Mouse (Mus musculus): ENCODE results near the gene Ptafr.

GRCm38 (mm10) chr4:132527917-132528522, 35.8 kb upstream of the Ptafr start:
- TF ChIP-seq POLR2A (IDR thresholded peaks at IDR 0.05; ENCODE audit: borderline replicate concordance, control insufficient read depth, low read depth, low read length) (no peak), CTCF (IDR thresholded peaks at IDR 0.05; ENCODE audit: control insufficient read depth, insufficient read depth, low read length) (no peak)
